Mouse (Mus musculus): Measurements from ENCODE around the gene Cmtr2. TPM values are rescaled to one million over a fixed set of nuclear protein-coding genes. Genes with fewer than 3 reads are reported as not detected.

Gene Cmtr2
- polyA plus RNA-seq, 1 experiment from 2014 or later = 8.6 TPM

- Histone ChIP-seq H3K36me3 (no peaks in the 10 kb centered on the region), H3K4me1 (peaks cover 13% of the 10 kb centered on the region), H3K4me3 (peak within 1 kb of the TSS; percentile 41), H3K9ac (peak within 1 kb of the TSS; percentile 41), H3K4me2 (peak within 1 kb of the TSS; percentile 73), H3K27ac (no peak within 1 kb of the TSS), H3K9me3 (no peaks in the 10 kb centered on the region), H3K27me3 (no peaks in the 10 kb centered on the region)
- WGBS = under 1% methylated on average over 15 of the region's 15 CpGs
- peak; percentile 75; the same call in 1 of the 2 replicates for ATAC-seq (ENCODE audit: borderline replicate concordance, extremely low read depth, low FRiP score, low TSS enrichment)
Measured at GRCm38 (mm10) chr8:110266741-110267140, 51.3 kb downstream of the Cmtr2 start, which contains the start of gene Hydin. TSS of gene Hydin (plus strand) at chr8:110266977.

GRCm38 (mm10) chr8:110267268-110267667 lies 51.8 kb downstream of the Cmtr2 start:
- 7% methylated on average over 12 of the region's 12 CpGs for WGBS
- Histone ChIP-seq H3K4me3 (peak overlapping the region; percentile 41), H3K9me3 (no peaks in the 10 kb centered on the region), H3K9ac (peak overlapping the region; percentile 41), H3K4me2 (peak overlapping the region; percentile 73), H3K27ac (no peak overlapping the region), H3K36me3 (no peaks in the 10 kb centered on the region), H3K4me1 (peaks cover 13% of the 10 kb centered on the region), H3K27me3 (no peaks in the 10 kb centered on the region)
- no peak for ATAC-seq (ENCODE audit: borderline replicate concordance, extremely low read depth, low FRiP score, low TSS enrichment)

GRCm38 (mm10) chr8:110270659-110271058 lies 55.2 kb downstream of the Cmtr2 start:
- 66% methylated on average over 4 of the region's 4 CpGs for WGBS

GRCm38 (mm10) chr8:110273394-110273793 lies 57.9 kb downstream of the Cmtr2 start:
- H3K27ac ChIP-seq = no peak overlapping the region
- no peak overlapping the region for H3K4me3 ChIP-seq
- no peak for ATAC-seq (ENCODE audit: borderline replicate concordance, extremely low read depth, low FRiP score, low TSS enrichment)
- H3K4me2 ChIP-seq = no peak overlapping the region
- H3K9me3 ChIP-seq = no peaks in the 10 kb centered on the region
- no peaks in the 10 kb centered on the region for H3K27me3 ChIP-seq
- no peaks in the 10 kb centered on the region for H3K36me3 ChIP-seq
- WGBS = 54% methylated on average over 2 of the region's 2 CpGs
- H3K9ac ChIP-seq = no peak overlapping the region
- no peaks in the 10 kb centered on the region for H3K4me1 ChIP-seq

More at GRCm38 (mm10) chr8:110270659-110271058, 55.2 kb downstream of the Cmtr2 start:
- Histone ChIP-seq H3K36me3 (no peaks in the 10 kb centered on the region), H3K9ac (no peak overlapping the region), H3K4me1 (peaks cover 13% of the 10 kb centered on the region), H3K27me3 (no peaks in the 10 kb centered on the region), H3K27ac (no peak overlapping the region), H3K4me3 (no peak overlapping the region), H3K4me2 (no peak overlapping the region), H3K9me3 (no peaks in the 10 kb centered on the region)
- ATAC-seq (ENCODE audit: borderline replicate concordance, extremely low read depth, low FRiP score, low TSS enrichment) = no peak

Other genes starting within 250 kb of the Cmtr2 start
- 0.09 TPM in 1 of 2 replicates, not detected in the other for gene Tat, start 225.2 kb upstream of the Cmtr2 start, polyA plus RNA-seq (2015; fragmentation: Nextera tagmentation; extraction: Ambion mirVana)
- 0.11 and 0.19 TPM in 2 replicates for gene Chst4, start 175.9 kb upstream of the Cmtr2 start, polyA plus RNA-seq (2015; fragmentation: Nextera tagmentation; extraction: Ambion mirVana)
- gene Zfp612, start 135.9 kb upstream of the Cmtr2 start, polyA plus RNA-seq (2015; fragmentation: Nextera tagmentation; extraction: Ambion mirVana) = 5.4 and 6.0 TPM in 2 replicates
- gene Gm21964, start 114.5 kb upstream of the Cmtr2 start, polyA plus RNA-seq (2015; fragmentation: Nextera tagmentation; extraction: Ambion mirVana) = not detected in 2 replicates
- gene Gm17720, start 112.9 kb upstream of the Cmtr2 start, polyA plus RNA-seq (2015; fragmentation: Nextera tagmentation; extraction: Ambion mirVana) = not detected in 2 replicates
- 15.5 and 15.8 TPM in 2 replicates for gene Calb2, start 47.5 kb upstream of the Cmtr2 start, polyA plus RNA-seq (2015; fragmentation: Nextera tagmentation; extraction: Ambion mirVana)
- gene Hydin, start 51.3 kb downstream of the Cmtr2 start, polyA plus RNA-seq (2015; fragmentation: Nextera tagmentation; extraction: Ambion mirVana) = 0.34 TPM in 2 replicates